Mouse (Mus musculus) c-Kit-positive CD71-positive TER-119-positive erythroid progenitor cells, embryonic 14.5 days (primary cell): ENCODE measurements around the gene Tnfrsf21.

Experiments
- DNase-seq: peaks from one replicate; pipeline ENCODE4 v3.0.0-alpha.2; 2013; ENCODE audit warnings: low spot score

Tnfrsf21 gene

GRCm38 (mm10) chr17:43016371-43017331 is at the start of gene Tnfrsf21:
Gene Tnfrsf21 (plus strand): TSS chr17:43016555.
- DNase-seq, result peak; percentile 92

GRCm38 (mm10) chr17:42968174-42968573 is 48.2 kb upstream of the Tnfrsf21 start:
- DNase-seq, result no peak

GRCm38 (mm10) chr17:42975312-42975996 is 40.9 kb upstream of the Tnfrsf21 start:
- DNase-seq, result no peak

GRCm38 (mm10) chr17:42977766-42978165 is 38.6 kb upstream of the Tnfrsf21 start:
- DNase-seq, result no peak

- no peak for DNase-seq
Measured at GRCm38 (mm10) chr17:42978345-42978744, 38.0 kb upstream of the Tnfrsf21 start.

- DNase-seq, result no peak
Measured at GRCm38 (mm10) chr17:42981806-42982205, 34.5 kb upstream of the Tnfrsf21 start.

- no peak for DNase-seq
Measured at GRCm38 (mm10) chr17:42982568-42982967, 33.8 kb upstream of the Tnfrsf21 start.

GRCm38 (mm10) chr17:42985837-42986589 is 30.3 kb upstream of the Tnfrsf21 start:
- DNase-seq, result peak; percentile 14

GRCm38 (mm10) chr17:42987692-42988091 is 28.7 kb upstream of the Tnfrsf21 start:
- DNase-seq, result peak; percentile 42

- DNase-seq, result peak; percentile 14
Measured at GRCm38 (mm10) chr17:42989981-42990380, 26.4 kb upstream of the Tnfrsf21 start.

- DNase-seq, result no peak
Measured at GRCm38 (mm10) chr17:42991112-42991511, 25.2 kb upstream of the Tnfrsf21 start.

- no peak for DNase-seq
Measured at GRCm38 (mm10) chr17:42999446-42999977, 16.8 kb upstream of the Tnfrsf21 start.

- no peak for DNase-seq
Measured at GRCm38 (mm10) chr17:43000598-43000997, 15.8 kb upstream of the Tnfrsf21 start.

GRCm38 (mm10) chr17:43012718-43013117 is 3.6 kb upstream of the Tnfrsf21 start:
- DNase-seq, result peak; percentile 77

GRCm38 (mm10) chr17:43017341-43018052 is 1.1 kb downstream of the Tnfrsf21 start:
- no peak for DNase-seq

- DNase-seq, result no peak
Measured at GRCm38 (mm10) chr17:43018071-43018470, 1.7 kb downstream of the Tnfrsf21 start.

- DNase-seq, result no peak
Measured at GRCm38 (mm10) chr17:43019660-43020059, 3.3 kb downstream of the Tnfrsf21 start.

GRCm38 (mm10) chr17:43021017-43021416 is 4.7 kb downstream of the Tnfrsf21 start:
- DNase-seq, result no peak

- DNase-seq, result no peak
Measured at GRCm38 (mm10) chr17:43022056-43022455, 5.7 kb downstream of the Tnfrsf21 start.

- no peak for DNase-seq
Measured at GRCm38 (mm10) chr17:43023637-43024217, 7.4 kb downstream of the Tnfrsf21 start.

GRCm38 (mm10) chr17:43024531-43024930 is 8.2 kb downstream of the Tnfrsf21 start:
- peak; percentile 55 for DNase-seq
